Mouse (Mus musculus) MEL (cell line): ENCODE data around the gene Hsdl2. TPM values are rescaled to one million over a fixed set of nuclear protein-coding genes. Genes with fewer than 3 reads are reported as not detected.
A peak's percentile ranks its signal among the peaks of the same experiment; 100 is the strongest.

Experiments
- DNase-seq: peaks from one replicate; pipeline ENCODE4 v3.0.0; 2011; ENCODE audit warnings: low read depth, low spot score
- H3K27ac ChIP-seq: 2 replicates; pipeline ENCODE4 v1.5.1; 2012; ENCODE audit warnings: low read depth, mild to moderate bottlenecking, control low read depth, low read length, moderate library complexity; ENCODE audit not compliant: control insufficient read depth
- H3K27me3 ChIP-seq, 2 experiments: fragments of 150-350 bp in 1 of 2; sonication (generic) in 1 of 2; 2 replicates each; pipeline ENCODE4 v1.6.1; 2012; ENCODE audit warnings: low read length in 2 of 2, mild to moderate bottlenecking in 2 of 2, improper control_type of control experiment in 1 of 2, moderate library complexity in 1 of 2; ENCODE audit not compliant: insufficient read depth in 2 of 2, control insufficient read depth in 1 of 2
- H3K36me3 ChIP-seq, 2 experiments: 2 replicates each; pipeline ENCODE4 v1.6.1; 2012 to 2014; ENCODE audit warnings: low read length in 2 of 2, improper control_type of control experiment in 1 of 2, inconsistent platforms in 1 of 2, mild to moderate bottlenecking in 1 of 2; ENCODE audit not compliant: insufficient read depth in 2 of 2, control insufficient read depth in 1 of 2
- H3K4me1 ChIP-seq, 2 experiments: fragments of 150-350 bp in 1 of 2; sonication (generic) in 1 of 2; 2 replicates each; pipeline ENCODE4 v1.6.1; 2012; ENCODE audit warnings: low read length in 2 of 2, improper control_type of control experiment in 1 of 2, mild to moderate bottlenecking in 1 of 2; ENCODE audit not compliant: insufficient read depth in 2 of 2, control insufficient read depth in 1 of 2
- H3K4me3 ChIP-seq, 2 experiments: fragments of 150-350 bp in 1 of 2; sonication (generic) in 1 of 2; 2 replicates each; pipeline ENCODE4 v1.5.1; 2012; ENCODE audit warnings: low read depth in 2 of 2, low read length in 2 of 2, mild to moderate bottlenecking in 2 of 2, moderate library complexity in 2 of 2, control low read depth in 1 of 2, improper control_type of control experiment in 1 of 2; ENCODE audit not compliant: control insufficient read depth in 1 of 2, insufficient read depth in 1 of 2
- H3K79me2 ChIP-seq: 2 replicates; pipeline ENCODE4 v1.6.1; 2012; ENCODE audit warnings: mild to moderate bottlenecking, low read length, moderate library complexity; ENCODE audit not compliant: control insufficient read depth, poor library complexity, insufficient read depth
- H3K9ac ChIP-seq: 2 replicates; pipeline ENCODE4 v1.6.1; 2012; ENCODE audit warnings: low read depth, mild to moderate bottlenecking, control low read depth, low read length, moderate library complexity; ENCODE audit not compliant: control insufficient read depth, poor library complexity, severe bottlenecking
- H3K9me3 ChIP-seq: fragments of 150-350 bp; sonication (generic); replicated peaks from 2 replicates; pipeline ENCODE4 v1.6.1; 2012; ENCODE audit warnings: mild to moderate bottlenecking, low read length, improper control_type of control experiment, moderate library complexity; ENCODE audit not compliant: insufficient read depth
- CHD1 ChIP-seq: IDR thresholded peaks from 2 replicates; pipeline ENCODE4 v1.6.1; 2012; ENCODE audit warnings: low read depth, mild to moderate bottlenecking, inconsistent platforms, low read length, improper control_type of control experiment
- CTCF ChIP-seq, 3 experiments: IDR thresholded peaks in 2 of 3; conservative IDR thresholded peaks in 1 of 3; 2 replicates each; pipeline ENCODE4 v1.5.1; 2011 to 2012; ENCODE audit warnings: low read length in 3 of 3, low read depth in 2 of 3, mild to moderate bottlenecking in 2 of 3, improper control_type of control experiment in 1 of 3, inconsistent platforms in 1 of 3, mixed read lengths in 1 of 3, moderate library complexity in 1 of 3; ENCODE audit not compliant: control insufficient read depth in 1 of 3, insufficient read depth in 1 of 3, poor library complexity in 1 of 3, severe bottlenecking in 1 of 3
- GABPA ChIP-seq: IDR thresholded peaks from 2 replicates; pipeline ENCODE4 v1.6.1; 2012; ENCODE audit warnings: low read depth, mild to moderate bottlenecking, inconsistent platforms, low read length, improper control_type of control experiment, moderate library complexity
- GATA1 ChIP-seq: IDR thresholded peaks from 2 replicates; pipeline ENCODE4 v1.6.1; 2011; ENCODE audit warnings: low read depth, low read length, improper control_type of control experiment
- HCFC1 ChIP-seq: IDR thresholded peaks from 2 replicates; pipeline ENCODE4 v1.6.1; 2012; ENCODE audit warnings: low read depth, mild to moderate bottlenecking, inconsistent platforms, low read length, improper control_type of control experiment, moderate library complexity
- JUND ChIP-seq: IDR thresholded peaks from 2 replicates; pipeline ENCODE4 v1.6.1; 2011; ENCODE audit warnings: low read depth, mild to moderate bottlenecking, improper control_type of control experiment, low read length
- MAFK ChIP-seq: IDR thresholded peaks from 2 replicates; pipeline ENCODE4 v1.6.1; 2011; ENCODE audit warnings: low read depth, mild to moderate bottlenecking, low read length, improper control_type of control experiment, borderline replicate concordance
- MAZ ChIP-seq: IDR thresholded peaks from 2 replicates; pipeline ENCODE4 v1.6.1; 2012; ENCODE audit warnings: low read depth, mild to moderate bottlenecking, inconsistent platforms, low read length, improper control_type of control experiment
- MEF2A ChIP-seq: IDR thresholded peaks from 2 replicates; pipeline ENCODE4 v1.6.1; 2014; ENCODE audit warnings: low read depth, mild to moderate bottlenecking, inconsistent platforms, low read length, improper control_type of control experiment; ENCODE audit not compliant: poor library complexity, insufficient replicate concordance, severe bottlenecking; ENCODE audit errors: extremely low read depth
- MYB ChIP-seq: IDR thresholded peaks from 2 replicates; pipeline ENCODE4 v1.6.1; 2011; ENCODE audit warnings: mild to moderate bottlenecking, low read depth, low read length, improper control_type of control experiment
- MYC ChIP-seq: IDR thresholded peaks from 2 replicates; pipeline ENCODE4 v1.6.1; 2011; ENCODE audit warnings: low read depth, mild to moderate bottlenecking, low read length, improper control_type of control experiment, moderate library complexity
- NELFE ChIP-seq: IDR thresholded peaks from 2 replicates; pipeline ENCODE4 v1.6.1; 2011; ENCODE audit warnings: low read depth, low read length, improper control_type of control experiment
- POLR2AphosphoS2 ChIP-seq: IDR thresholded peaks from 2 replicates; pipeline ENCODE4 v1.6.1; 2011; ENCODE audit warnings: low read length, improper control_type of control experiment
- POLR2AphosphoS5 ChIP-seq: IDR thresholded peaks from 2 replicates; pipeline ENCODE4 v1.6.1; 2012; ENCODE audit warnings: low read depth, borderline replicate concordance, mild to moderate bottlenecking, inconsistent platforms, low read length, moderate library complexity, mixed read lengths
- RAD21 ChIP-seq: IDR thresholded peaks from 2 replicates; pipeline ENCODE4 v1.6.1; 2011; ENCODE audit warnings: mild to moderate bottlenecking, low read depth, low read length, improper control_type of control experiment
- RCOR1 ChIP-seq: IDR thresholded peaks from 2 replicates; pipeline ENCODE4 v1.6.1; 2012; ENCODE audit warnings: low read depth, mild to moderate bottlenecking, inconsistent platforms, low read length, improper control_type of control experiment
- SIN3A ChIP-seq: IDR thresholded peaks from 2 replicates; pipeline ENCODE4 v1.6.1; 2012; ENCODE audit warnings: low read length, improper control_type of control experiment, inconsistent platforms
- TAL1 ChIP-seq: IDR thresholded peaks from 2 replicates; pipeline ENCODE4 v1.6.1; 2012; ENCODE audit warnings: mild to moderate bottlenecking, inconsistent platforms, low read length, moderate library complexity, mixed read lengths
- UBTF ChIP-seq: IDR thresholded peaks from 2 replicates; pipeline ENCODE4 v1.6.1; 2012; ENCODE audit warnings: low read depth, mild to moderate bottlenecking, inconsistent platforms, low read length, improper control_type of control experiment, moderate library complexity, borderline replicate concordance; ENCODE audit not compliant: insufficient read depth
- USF1 ChIP-seq: IDR thresholded peaks from 2 replicates; pipeline ENCODE4 v1.6.1; 2014; ENCODE audit warnings: low read depth, mild to moderate bottlenecking, inconsistent platforms, low read length, improper control_type of control experiment, moderate library complexity
- USF2 ChIP-seq, 2 experiments: IDR thresholded peaks; 2 replicates each; pipeline ENCODE4 v1.6.1; 2011 to 2012; ENCODE audit warnings: improper control_type of control experiment in 2 of 2, low read length in 2 of 2, borderline replicate concordance in 1 of 2, inconsistent platforms in 1 of 2, low read depth in 1 of 2, mild to moderate bottlenecking in 1 of 2; ENCODE audit not compliant: insufficient read depth in 1 of 2
- ZKSCAN1 ChIP-seq: IDR thresholded peaks from 2 replicates; pipeline ENCODE4 v1.6.1; 2012; ENCODE audit warnings: low read depth, mild to moderate bottlenecking, inconsistent platforms, low read length, improper control_type of control experiment, moderate library complexity
- ZMIZ1 ChIP-seq: IDR thresholded peaks from 2 replicates; pipeline ENCODE4 v1.6.1; 2012; ENCODE audit warnings: low read depth, mild to moderate bottlenecking, inconsistent platforms, low read length, improper control_type of control experiment, moderate library complexity
- polyA plus RNA-seq, 2 experiments: library from polyadenylated mRNA; stranded (reverse) in 1 of 2; unstranded in 1 of 2; fragments of >175 nt in 1 of 2; fragments of >200 nt in 1 of 2; gene quantifications; 2 replicates each; pipeline versions ENCODE4 v1.2.1 to v1.2.4; 2012; ENCODE audit warnings: low replicate concordance in 2 of 2, low read depth in 1 of 2; ENCODE audit not compliant: insufficient read length in 2 of 2, insufficient read depth in 1 of 2, missing spikeins in 1 of 2
- total RNA-seq: library from RNA; depleted of rRNA; stranded (reverse); fragments of 300-350 nt; gene quantifications from 2 replicates; pipeline ENCODE4 v1.2.3, GENCODE M21; 2012

Gene Hsdl2
- total and polyA plus RNA-seq, 3 experiments: 8.4 to 15.0 TPM; not detected in 1

DNA sequence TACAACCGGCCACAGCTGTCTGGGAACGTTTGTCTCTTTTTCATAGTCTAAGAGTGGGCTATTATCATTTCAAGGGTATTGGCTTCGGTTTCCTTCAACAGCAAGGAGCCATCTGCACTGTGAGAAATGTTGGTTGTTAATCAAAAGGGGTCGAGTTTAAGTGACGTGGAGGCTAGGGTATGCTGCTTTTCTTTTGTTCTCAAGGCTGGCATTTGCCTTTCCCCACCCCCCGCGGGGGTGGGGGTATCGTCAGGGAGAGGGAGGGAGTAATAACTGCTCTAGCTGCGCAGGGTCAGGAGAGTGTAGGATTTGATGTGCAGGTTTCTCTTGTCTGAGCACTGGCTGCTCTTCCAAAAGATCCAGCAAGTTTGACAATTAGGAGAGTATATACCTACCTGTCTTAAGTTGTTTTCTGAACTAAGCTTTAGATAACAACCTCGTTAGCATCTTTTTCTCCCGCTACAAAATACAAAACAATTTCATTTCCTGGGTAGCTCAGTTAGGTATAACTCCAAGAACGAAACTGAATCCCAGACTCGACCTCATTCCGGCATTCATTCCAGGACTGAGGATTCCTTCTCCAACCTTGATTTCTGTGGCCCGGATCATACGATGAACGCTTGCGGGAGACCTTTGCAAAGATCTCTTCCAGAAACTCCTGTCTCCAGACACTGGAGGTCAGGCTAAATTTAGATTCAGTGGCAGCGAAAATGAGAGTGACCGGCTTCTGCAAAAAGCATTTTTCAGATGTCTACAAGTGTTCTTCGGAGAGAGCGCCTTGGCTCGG, 675 bp upstream of the Hsdl2 start (continued):
- TF ChIP-seq POLR2AphosphoS2: no peak
- no peak for TF ChIP-seq UBTF
- no peak for TF ChIP-seq ZKSCAN1
- TF ChIP-seq MEF2A: no peak; the same call in 1 of the 2 replicates
- no peak for TF ChIP-seq USF1
- peak; percentile 24 for TF ChIP-seq NELFE
- no peak for TF ChIP-seq CTCF (IDR thresholded peaks at IDR 0.05 in 2 of 3, conservative IDR thresholded peaks at IDR 0.05 in 1 of 3; ENCODE audit: control insufficient read depth in 1 of 3, insufficient read depth in 1 of 3, low read depth in 2 of 3, low read length in 3 of 3, poor library complexity in 1 of 3, severe bottlenecking in 1 of 3)
- no peak for TF ChIP-seq ZMIZ1
- 0 out of 2 replicates have a peak, but pooled peaks have one; percentile 5 for TF ChIP-seq MYC
- no peak for TF ChIP-seq RAD21
- TF ChIP-seq SIN3A: peak; percentile 19
- no peak for TF ChIP-seq POLR2AphosphoS5
- TF ChIP-seq CHD1: no peak
- TF ChIP-seq HCFC1: peak; percentile 57; the same call in 1 of the 2 replicates
- no peak for TF ChIP-seq GATA1
- TF ChIP-seq MYB: no peak
- TF ChIP-seq MAFK: no peak
- no peak for TF ChIP-seq GABPA
- TF ChIP-seq USF2 (IDR thresholded peaks at IDR 0.05; ENCODE audit: borderline replicate concordance in 1 of 2, insufficient read depth in 1 of 2, low read depth in 1 of 2, low read length in 2 of 2): no peak
- TF ChIP-seq TAL1: no peak

DNA sequence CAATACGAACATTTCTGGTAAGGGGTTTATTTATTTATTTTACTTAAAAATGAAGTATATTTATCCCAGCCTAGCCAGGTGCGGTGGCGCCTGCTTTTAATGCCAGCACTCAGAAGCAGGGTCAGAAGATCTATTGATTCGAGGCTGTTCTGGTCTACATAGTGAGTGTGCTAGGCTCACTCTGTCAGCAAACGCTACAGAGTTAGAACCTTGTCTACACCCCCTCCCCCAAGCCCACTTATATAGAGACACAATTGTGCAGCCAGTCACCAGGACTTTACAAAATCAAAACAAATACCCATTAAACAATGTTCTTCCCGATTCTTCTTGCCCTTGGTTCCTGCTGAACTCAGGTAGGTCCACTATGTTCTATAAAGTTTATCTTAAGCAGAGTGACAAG, 823 bp downstream of the Hsdl2 start:
- Histone ChIP-seq H3K27ac (no peak overlapping the region), H3K27me3 (no peaks in the 10 kb centered on the region), H3K9me3 (no peaks in the 10 kb centered on the region), H3K79me2 (no peaks in the 10 kb centered on the region; the same call in 1 of the 2 replicates), H3K4me1 (no peaks in the 10 kb centered on the region; a peak in 1 of 4 replicates), H3K9ac (peak overlapping the region; percentile 76), H3K36me3 (peaks cover 0 to 3% of the 10 kb centered on the region in 2 experiments; a peak in 2 of 4 replicates), H3K4me3 (peak overlapping the region; percentile 92 to 93)
- DNase-seq: peak; percentile 30
- TF ChIP-seq JUND: no peak
- no peak for TF ChIP-seq RCOR1
- TF ChIP-seq MAZ: 0 out of 2 replicates have a peak, but pooled peaks have one; percentile 2
